Mouse (Mus musculus): ENCODE measurements around the gene Scimp. TPM values are rescaled to one million over a fixed set of nuclear protein-coding genes. Genes with fewer than 3 reads are reported as not detected.

Scimp gene
- total RNA-seq, 2 experiments from 2014 or later: 1.2 to 1.3 TPM

- no peak for DNase-seq
Measured at GRCm38 (mm10) chr11:70811471-70812240, 730 bp downstream of the Scimp start.

- no peak for DNase-seq
Measured at GRCm38 (mm10) chr11:70811041-70811440, 1.3 kb downstream of the Scimp start.

- no peak for DNase-seq
Measured at GRCm38 (mm10) chr11:70809011-70809410, 3.4 kb downstream of the Scimp start.

- no peak for DNase-seq
Measured at GRCm38 (mm10) chr11:70808101-70808500, 4.3 kb downstream of the Scimp start.

GRCm38 (mm10) chr11:70807630-70808029, 4.8 kb downstream of the Scimp start:
- no peak for DNase-seq

- no peak for DNase-seq
Measured at GRCm38 (mm10) chr11:70806697-70807096, 5.7 kb downstream of the Scimp start.

- no peak for DNase-seq
Measured at GRCm38 (mm10) chr11:70805641-70806175, 6.7 kb downstream of the Scimp start.

- no peak for DNase-seq
Measured at GRCm38 (mm10) chr11:70804395-70804794, 8.0 kb downstream of the Scimp start.

- no peak for DNase-seq
Measured at GRCm38 (mm10) chr11:70803711-70804200, 8.6 kb downstream of the Scimp start.

- DNase-seq: no peak
Measured at GRCm38 (mm10) chr11:70802865-70803261, 9.5 kb downstream of the Scimp start.

GRCm38 (mm10) chr11:70802208-70802864, 10.1 kb downstream of the Scimp start:
- DNase-seq: no peak

- DNase-seq: no peak
Measured at GRCm38 (mm10) chr11:70792409-70792808, 20.0 kb downstream of the Scimp start.

GRCm38 (mm10) chr11:70791676-70792075, 20.7 kb downstream of the Scimp start:
- DNase-seq: no peak

GRCm38 (mm10) chr11:70790874-70791551, 21.4 kb downstream of the Scimp start:
- no peak for DNase-seq

GRCm38 (mm10) chr11:70790426-70790825, 22.0 kb downstream of the Scimp start:
- no peak for DNase-seq

GRCm38 (mm10) chr11:70788972-70789655, 23.3 kb downstream of the Scimp start:
- no peak for DNase-seq

- DNase-seq: no peak
Measured at GRCm38 (mm10) chr11:70787052-70787451, 25.3 kb downstream of the Scimp start.

- DNase-seq: peak in 1 of 2 experiments; percentile 29
Measured at GRCm38 (mm10) chr11:70785908-70786307, 26.5 kb downstream of the Scimp start.

GRCm38 (mm10) chr11:70778058-70778457, 34.3 kb downstream of the Scimp start:
- DNase-seq: peak in 1 of 2 experiments; percentile 19

GRCm38 (mm10) chr11:70777634-70778033, 34.8 kb downstream of the Scimp start:
- DNase-seq: no peak

- peak; percentile 71 to 85 for DNase-seq
Measured at GRCm38 (mm10) chr11:70776830-70777571, 35.4 kb downstream of the Scimp start.

Measured in adrenal gland, postnatal 36 days (tissue).